Comparison of ENCODE assay signal across 8 mouse cellular contexts in the genomic region with DNA sequence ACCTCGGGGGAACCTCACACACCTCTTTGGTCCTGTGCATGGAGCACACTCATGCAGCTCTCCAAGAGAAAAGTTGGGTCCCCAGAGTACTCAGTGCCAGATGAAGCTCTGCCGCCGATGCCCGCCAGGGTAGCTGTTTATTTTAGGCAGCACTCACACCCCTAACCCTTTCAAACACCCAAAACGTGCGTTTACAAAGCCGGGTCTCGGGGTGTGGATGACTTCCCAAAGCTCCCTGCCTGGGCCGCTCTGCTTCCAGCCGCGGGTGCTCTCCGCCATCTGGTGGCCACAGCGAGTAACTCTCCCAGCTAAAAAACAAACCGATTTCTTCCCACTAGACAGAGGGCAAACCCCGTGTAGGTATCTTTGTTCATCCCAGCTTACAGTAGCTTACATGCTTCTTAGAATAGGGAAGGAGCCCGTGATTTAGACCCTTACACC. TPM values are rescaled to one million over a fixed set of nuclear protein-coding genes. Genes with fewer than 3 reads are reported as not detected.
DNase-seq lines count a peak whose midpoint lies in the region; ATAC-seq lines count a peak whose summit lies in the region.

No protein-coding gene starts in this region.

- DNase-seq in left cerebral cortex, adult 18-20 months (ENCODE audit: low spot score in 2 of 2), result peak; percentile 71 to 72
- DNase-seq in left cerebral cortex, adult 8-10 months (ENCODE audit: low spot score in 2 of 2), result no peak
- peak; percentile 86 to 87 for DNase-seq in cerebellum, postnatal 14 days
- DNase-seq in gastrocnemius, adult 18-20 months (ENCODE audit: low spot score), result peak; percentile 68
- DNase-seq in layer of hippocampus, postnatal 25 days (ENCODE audit: extremely low spot score in 1 of 2, low spot score in 1 of 2), result peak; percentile 58 to 70
- DNase-seq in lung, postnatal 4 days, result peak; percentile 73 to 80
- DNase-seq in right cerebral cortex, postnatal 25 days, result peak; percentile 76

- no peak overlapping the region for H3K27ac ChIP-seq in hindbrain, embryonic 15.5 days (replicated peaks)

- no peak overlapping the region for H3K9ac ChIP-seq in hindbrain, embryonic 15.5 days

- WGBS in hindbrain, embryonic 15.5 days, result under 1% methylated on average over 16 of the region's 16 CpGs

- peak overlapping the region; percentile 53 for H3K4me2 ChIP-seq in hindbrain, embryonic 15.5 days

- peaks cover 48% of the 10 kb centered on the region for H3K27me3 ChIP-seq in hindbrain, embryonic 15.5 days

- H3K36me3 ChIP-seq in hindbrain, embryonic 15.5 days, result no peaks in the 10 kb centered on the region

- peak; percentile 67 for ATAC-seq in hindbrain, embryonic 15.5 days (ENCODE audit: low FRiP score, low read depth)

- peaks cover 28% of the 10 kb centered on the region for H3K4me1 ChIP-seq in hindbrain, embryonic 15.5 days (replicated peaks)

- peak overlapping the region; percentile 16; the same call in 1 of the 2 replicates for H3K4me3 ChIP-seq in hindbrain, embryonic 15.5 days

- H3K9me3 ChIP-seq in hindbrain, embryonic 15.5 days, result no peaks in the 10 kb centered on the region

RNA-seq across cellular contexts. Expression of a gene that starts 11.6 kb away (rescaled TPM):
- total RNA-seq in left cerebral cortex, adult 18-20 months (2021), result under 1 TPM in 1 of 2 experiments, not detected in 1; 0.09 TPM
- total RNA-seq in left cerebral cortex, adult 8-10 months (2022), result 1 to 10 TPM in 1 of 4 experiments, under 1 TPM in 3; 0.18 to 1.0 (median 0.32) TPM
- total RNA-seq in gastrocnemius, adult 18-20 months (2021), result not detected
- 1.7 and 2.3 TPM in 2 replicates for polyA plus RNA-seq in hindbrain, embryonic 15.5 days (2015; fragmentation: Nextera tagmentation; extraction: Ambion mirVana)
- 1 to 10 TPM; 1.3 TPM for total RNA-seq in layer of hippocampus, postnatal 25 days (2021)

RNA-seq across cellular contexts. Expression of a gene that starts 16.5 kb away (rescaled TPM):
- total RNA-seq in left cerebral cortex, adult 18-20 months (2021), result 100 to 1,000 TPM in 1 of 2 experiments, 10 to 100 TPM in 1; 89.1 to 105 TPM
- total RNA-seq in left cerebral cortex, adult 8-10 months (2022), result 100 to 1,000 TPM in 2 of 4 experiments, 10 to 100 TPM in 2; 97.1 to 109 (median 99.4) TPM
- 100 to 1,000 TPM; 385 to 446 TPM for total RNA-seq in gastrocnemius, adult 18-20 months (2021)
- 46.2 and 48.6 TPM in 2 replicates for polyA plus RNA-seq in hindbrain, embryonic 15.5 days (2015; fragmentation: Nextera tagmentation; extraction: Ambion mirVana)
- 10 to 100 TPM; 69.2 to 98.9 TPM for total RNA-seq in layer of hippocampus, postnatal 25 days (2021)

Comparison
In these comparisons a context has a peak if more than half of its experiments do, and no peak if none do; other contexts are left out.
1. DNase-seq: peak in left cerebral cortex, adult 18-20 months (2 of 2), cerebellum, postnatal 14 days (2 of 2), gastrocnemius, adult 18-20 months (single experiment), layer of hippocampus, postnatal 25 days (2 of 2), lung, postnatal 4 days (2 of 2) and right cerebral cortex, postnatal 25 days (single experiment); none in left cerebral cortex, adult 8-10 months (0 of 2).